Mouse (Mus musculus) brain, embryonic 14.5 days (tissue): ENCODE data around the gene Sp8.

Experiments used
- CTCF ChIP-seq: fragments of 200-500 bp; IDR thresholded peaks from 2 replicates; pipeline ENCODE4 v1.5.1; 2012; ENCODE audit warnings: inconsistent platforms, mild to moderate bottlenecking, moderate library complexity, borderline replicate concordance; ENCODE audit not compliant: insufficient read depth, insufficient read length; ENCODE audit errors: extremely low read depth
- POLR2A ChIP-seq: fragments of 200-500 bp; IDR thresholded peaks from 2 replicates; pipeline ENCODE4 v1.6.1; 2012; ENCODE audit warnings: mild to moderate bottlenecking, inconsistent platforms, borderline replicate concordance; ENCODE audit not compliant: poor library complexity, insufficient read depth, insufficient read length, severe bottlenecking; ENCODE audit errors: extremely low read depth

DNA sequence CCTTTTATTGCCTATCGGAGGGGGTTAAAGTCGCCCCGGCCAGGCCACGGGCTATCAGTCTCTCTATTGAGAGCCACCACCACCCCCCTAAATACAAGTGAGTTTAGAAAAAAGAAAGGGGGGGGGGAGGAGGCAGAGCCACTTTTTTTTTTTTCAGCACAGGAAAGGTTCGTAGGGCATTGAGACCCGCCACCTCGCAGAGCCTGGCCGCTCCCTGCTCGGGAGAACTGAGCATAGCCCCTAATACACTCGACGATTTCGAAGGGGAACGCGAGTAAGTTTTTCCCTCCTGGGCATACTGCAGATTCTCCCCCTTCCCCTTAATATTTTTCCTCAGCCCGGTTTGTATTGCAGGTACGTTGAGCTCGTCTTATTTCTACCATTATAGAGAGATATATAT, 1.3 kb downstream of the Sp8 start:
- TF ChIP-seq CTCF (no peak), POLR2A (no peak)
